20 mouse cellular contexts compared by ENCODE assay signal in genomic region chr6:5287392-5287791, GRCm38 (mm10). TPM values are rescaled to one million over a fixed set of nuclear protein-coding genes. Genes with fewer than 3 reads are reported as not detected.
A peak's percentile ranks its signal among the peaks of the same experiment; 100 is the strongest.
DNase-seq lines count a peak whose midpoint lies in the region; ATAC-seq and TF ChIP-seq lines count a peak whose summit lies in the region.
"Had no signal": no experiment of that assay in that cellular context is flagged by ENCODE, and none has a peak within 500 bp of the region (broad histone marks: within the 10 kb centered on the region; RNA-seq: fewer than 3 reads in every experiment).

No protein-coding gene starts in this region.

- no peak; the same call in 1 of the 2 replicates for ATAC-seq in lung, embryonic 14.5 days (ENCODE audit: insufficient read depth)
- peak; percentile 81 for ATAC-seq in erythroblast, adult 5-6 weeks (replicated peaks; ENCODE audit: low FRiP score, poor library complexity, severe bottlenecking)
- peak; percentile 84 for ATAC-seq in liver, embryonic 12.5 days
- ATAC-seq in stomach, embryonic 16.5 days (ENCODE audit: insufficient read depth, low FRiP score): no peak
- ATAC-seq in inflammation-experienced regulatory T-cells, adult 6 months: no peak
- ATAC-seq: forebrain, embryonic 16.5 days; lung, postnatal 0 days had no signal

- H3K4me1 ChIP-seq in lung, embryonic 14.5 days (ENCODE audit: insufficient read depth): peaks cover 3% of the 10 kb centered on the region; the same call in 1 of the 2 replicates
- H3K4me1 ChIP-seq in liver, embryonic 12.5 days: peaks cover 77% of the 10 kb centered on the region
- peaks cover 17% of the 10 kb centered on the region for H3K4me1 ChIP-seq in stomach, embryonic 16.5 days (ENCODE audit: control insufficient read depth, insufficient read depth, low read length)

- 57% methylated on average over 2 of the region's 2 CpGs for WGBS in lung, embryonic 14.5 days
- 22% methylated on average over 2 of the region's 2 CpGs for WGBS in liver, embryonic 12.5 days (ENCODE audit: insufficient replicate concordance)
- WGBS in stomach, embryonic 16.5 days: 62% methylated on average over 2 of the region's 2 CpGs

- H3K9ac ChIP-seq in lung, embryonic 14.5 days: no peak overlapping the region
- peak overlapping the region; percentile 59 for H3K9ac ChIP-seq in liver, embryonic 12.5 days
- H3K9ac ChIP-seq in stomach, embryonic 16.5 days (ENCODE audit: low read length): no peak overlapping the region
- H3K9ac ChIP-seq: hindbrain, embryonic 12.5 days; limb, embryonic 13.5 days; neural tube, embryonic 13.5 days had no signal

- TF ChIP-seq CTCF in lung, embryonic 14.5 days (IDR thresholded peaks at IDR 0.05; ENCODE audit: low read depth): no peak

- no peak overlapping the region for H3K4me3 ChIP-seq in lung, embryonic 14.5 days (ENCODE audit: low read depth, low read length)
- no peak overlapping the region for H3K4me3 ChIP-seq in liver, embryonic 12.5 days
- H3K4me3 ChIP-seq in stomach, embryonic 16.5 days (replicated peaks; ENCODE audit: low read length): no peak overlapping the region
- H3K4me3 ChIP-seq: hindbrain, embryonic 12.5 days; layer of hippocampus, adult 2 months; limb, embryonic 13.5 days; megakaryocyte, embryonic 14.5 days; neural tube, embryonic 13.5 days had no signal

- DNase-seq in lung, embryonic 14.5 days: no peak
- no peak for DNase-seq in lung, postnatal 36 days
- DNase-seq in ovary, postnatal 36 days (ENCODE audit: low spot score): no peak
- DNase-seq in kidney, adult 11 months: no peak
- DNase-seq: adrenal gland, postnatal 25 days; cerebellum, adult 9-11 months; kidney, postnatal 10 days; thymus, postnatal 4 days had no signal

- H3K36me3 ChIP-seq in lung, embryonic 14.5 days (ENCODE audit: insufficient read depth): peaks cover 6% of the 10 kb centered on the region; the same call in 1 of the 2 replicates
- H3K36me3 ChIP-seq in liver, embryonic 12.5 days: peaks cover 71% of the 10 kb centered on the region
- H3K36me3 ChIP-seq in stomach, embryonic 16.5 days (ENCODE audit: control insufficient read depth, insufficient read depth, low read length): no peaks in the 10 kb centered on the region
- H3K36me3 ChIP-seq: hindbrain, embryonic 12.5 days; neural tube, embryonic 13.5 days had no signal

- H3K27me3 ChIP-seq in lung, embryonic 14.5 days (ENCODE audit: insufficient read depth, low read length): no peaks in the 10 kb centered on the region
- no peaks in the 10 kb centered on the region for H3K27me3 ChIP-seq in liver, embryonic 12.5 days (replicated peaks)
- H3K27me3 ChIP-seq in stomach, embryonic 16.5 days (ENCODE audit: control insufficient read depth, insufficient read depth, low read length): no peaks in the 10 kb centered on the region
- H3K27me3 ChIP-seq: CH12.LX; hindbrain, embryonic 12.5 days; limb, embryonic 13.5 days; megakaryocyte, embryonic 14.5 days; neural tube, embryonic 13.5 days had no signal

- H3K27ac ChIP-seq in lung, embryonic 14.5 days (ENCODE audit: low read depth): peak overlapping the region; percentile 18; the same call in 1 of the 2 replicates
- peak overlapping the region; percentile 95 for H3K27ac ChIP-seq in liver, embryonic 12.5 days
- H3K27ac ChIP-seq in stomach, embryonic 16.5 days (ENCODE audit: low read length): 0 out of 2 replicates have a peak overlapping the region, but pooled peaks have one; percentile 27
- H3K27ac ChIP-seq: hindbrain, embryonic 12.5 days; layer of hippocampus, adult 2 months; limb, embryonic 13.5 days; neural tube, embryonic 13.5 days had no signal

- H3K4me2 ChIP-seq in lung, embryonic 14.5 days: no peak overlapping the region
- peak overlapping the region; percentile 50 for H3K4me2 ChIP-seq in liver, embryonic 12.5 days
- no peak overlapping the region for H3K4me2 ChIP-seq in stomach, embryonic 16.5 days (ENCODE audit: low read depth, low read length)
- H3K4me2 ChIP-seq: hindbrain, embryonic 12.5 days; limb, embryonic 13.5 days; neural tube, embryonic 13.5 days had no signal

- H3K9me3 ChIP-seq in lung, embryonic 14.5 days (ENCODE audit: low read depth, low read length): no peaks in the 10 kb centered on the region
- H3K9me3 ChIP-seq in liver, embryonic 12.5 days (replicated peaks): no peaks in the 10 kb centered on the region
- H3K9me3 ChIP-seq in stomach, embryonic 16.5 days (replicated peaks; ENCODE audit: control insufficient read depth, low read length): no peaks in the 10 kb centered on the region
- H3K9me3 ChIP-seq: hindbrain, embryonic 12.5 days; limb, embryonic 13.5 days; megakaryocyte, embryonic 14.5 days; neural tube, embryonic 13.5 days had no signal

RNA-seq across cellular contexts. Expression of gene Pon2, which starts 10.9 kb away (rescaled TPM):
- polyA plus RNA-seq in lung, embryonic 14.5 days (2014; fragmentation: Nextera tagmentation; extraction: Ambion mirVana): 39.2 and 42.8 TPM in 2 replicates
- 57.6 and 68.1 TPM in 2 replicates for total RNA-seq in erythroblast, adult 5-6 weeks (2015; ENCODE audit: low replicate concordance)
- total RNA-seq in erythroblast, adult 5-6 weeks (2017; ENCODE audit: low replicate concordance): 43.8 and 45.8 TPM in 2 replicates
- 59.3 and 60.6 TPM in 2 replicates for polyA plus RNA-seq in liver, embryonic 12.5 days (2016; fragmentation: Nextera tagmentation; extraction: Ambion mirVana)
- polyA plus RNA-seq in stomach, embryonic 16.5 days (2015; fragmentation: Nextera tagmentation; extraction: Ambion mirVana): 77.9 and 86.6 TPM in 2 replicates
- polyA plus RNA-seq in inflammation-experienced regulatory T-cells, adult 6 months (2017; shearing (Covaris generic)): 10 to 100 TPM; 49.3 to 90.7 (median 60.3) TPM

RNA-seq across cellular contexts. Expression of gene Pon3, which starts 31.3 kb away (rescaled TPM):
- 14.2 and 15.2 TPM in 2 replicates for polyA plus RNA-seq in lung, embryonic 14.5 days (2014; fragmentation: Nextera tagmentation; extraction: Ambion mirVana)
- total RNA-seq in erythroblast, adult 5-6 weeks (2015; ENCODE audit: low replicate concordance): 4.4 and 11.7 TPM in 2 replicates
- total RNA-seq in erythroblast, adult 5-6 weeks (2017; ENCODE audit: low replicate concordance): 7.2 and 8.9 TPM in 2 replicates
- polyA plus RNA-seq in liver, embryonic 12.5 days (2016; fragmentation: Nextera tagmentation; extraction: Ambion mirVana): 15.4 and 16.0 TPM in 2 replicates
- polyA plus RNA-seq in stomach, embryonic 16.5 days (2015; fragmentation: Nextera tagmentation; extraction: Ambion mirVana): 19.0 and 20.1 TPM in 2 replicates
- 10 to 100 TPM; 22.6 to 46.5 (median 30.5) TPM for polyA plus RNA-seq in inflammation-experienced regulatory T-cells, adult 6 months (2017; shearing (Covaris generic))

Comparison
In these comparisons a context has a peak if more than half of its experiments do, and no peak if none do; other contexts are left out.
1. ATAC-seq: peak in erythroblast, adult 5-6 weeks (single experiment) and liver, embryonic 12.5 days (single experiment); none in lung, embryonic 14.5 days (single experiment), stomach, embryonic 16.5 days (single experiment) and inflammation-experienced regulatory T-cells, adult 6 months (single experiment).
2. H3K27ac ChIP-seq: peak in every context shown above with its lines; median percentile 95 in liver, embryonic 12.5 days; 27 in stomach, embryonic 16.5 days; 18 in lung, embryonic 14.5 days.